Mouse (Mus musculus) urinary bladder, postnatal 10 days (tissue): ENCODE measurements around the gene Asb10.

Experiments
- DNase-seq: peaks from one replicate; pipeline ENCODE4 v3.0.0; 2022; ENCODE audit warnings: low spot score

The Asb10 gene

DNA sequence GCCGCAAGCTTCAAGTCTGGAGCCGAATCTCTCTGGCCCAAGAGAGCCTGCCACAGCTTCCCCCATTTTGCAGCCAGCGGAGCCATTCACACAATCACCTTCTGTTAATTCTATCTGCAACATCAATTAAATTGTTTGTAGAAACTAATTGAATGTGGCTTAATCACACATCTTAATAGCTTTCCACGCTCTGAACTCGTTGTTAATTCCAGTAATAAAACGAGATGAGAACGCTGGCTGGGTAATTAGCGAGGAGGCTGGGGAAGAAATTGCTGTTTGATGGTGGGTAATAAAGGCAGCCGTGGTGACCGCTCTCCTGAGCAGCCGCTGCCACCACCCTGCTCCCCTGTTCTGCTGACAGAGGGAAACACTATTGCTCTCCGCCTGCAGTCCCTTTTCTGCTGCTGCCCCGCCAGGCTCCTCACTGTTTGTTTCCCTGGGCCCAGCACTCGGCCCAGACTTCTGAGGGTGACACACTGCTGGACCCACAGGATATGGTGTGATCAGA, 50.3 kb downstream of the Asb10 start:
- no peak for DNase-seq

DNA sequence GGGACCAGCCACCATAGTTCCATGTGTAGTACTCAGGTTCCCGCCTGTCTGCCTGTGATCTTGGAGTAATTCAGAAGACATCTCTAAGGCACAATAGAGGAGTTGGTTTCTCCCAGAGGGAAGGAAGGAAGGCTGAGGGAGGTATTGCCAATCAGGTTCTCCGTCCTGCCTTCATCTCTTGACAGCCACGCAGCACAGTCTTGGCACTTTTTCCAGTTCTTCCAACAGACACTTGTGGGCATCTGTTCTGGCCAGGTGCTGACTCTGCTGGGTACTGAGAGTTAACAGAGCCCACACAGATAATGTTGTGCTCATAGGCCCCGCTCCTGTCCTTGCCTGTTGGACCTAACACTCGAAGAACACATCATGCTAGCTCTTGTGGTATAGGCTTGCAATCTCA, 54.0 kb downstream of the Asb10 start:
- DNase-seq: no peak

DNA sequence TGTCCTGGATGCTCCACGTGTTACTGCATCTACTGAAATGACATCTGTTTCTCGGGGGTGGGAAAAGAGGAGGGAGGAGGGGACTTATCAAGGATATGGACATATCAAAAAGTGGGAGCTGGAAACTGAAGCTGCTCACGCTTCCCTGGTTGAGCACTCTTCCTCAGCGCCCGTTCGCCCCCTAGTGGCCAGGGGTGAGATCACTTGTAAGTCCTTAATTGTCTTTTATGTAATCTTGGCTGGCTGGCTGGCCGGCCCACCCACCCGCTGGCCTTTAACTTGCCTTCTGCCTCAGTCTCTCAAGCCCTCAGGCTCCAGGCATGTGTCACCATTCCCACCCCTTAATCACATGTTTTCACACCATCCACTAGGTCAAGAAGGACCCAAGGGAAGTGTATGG, 54.7 kb downstream of the Asb10 start:
- peak; percentile 63 for DNase-seq

DNA sequence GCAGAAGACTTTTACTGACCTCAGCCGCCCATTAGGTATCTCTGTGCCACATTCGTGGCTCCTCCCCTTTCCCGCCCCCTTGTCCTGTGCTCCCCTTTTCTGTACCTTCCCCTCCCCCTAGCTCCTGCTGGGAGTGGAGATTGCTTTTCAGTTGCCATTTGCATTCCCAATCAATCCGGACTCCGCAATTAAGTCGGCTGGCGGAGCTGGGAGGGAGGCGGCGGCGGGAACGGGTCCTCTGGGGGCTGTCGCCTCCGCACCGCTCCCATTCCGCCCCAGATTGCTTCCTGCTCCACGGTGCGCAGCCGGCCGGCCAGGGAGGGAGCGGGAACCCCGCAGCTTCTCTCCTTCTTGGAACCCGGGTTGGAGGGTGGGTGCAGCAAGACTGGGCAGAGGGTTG, 55.8 kb downstream of the Asb10 start:
- DNase-seq: no peak

DNA sequence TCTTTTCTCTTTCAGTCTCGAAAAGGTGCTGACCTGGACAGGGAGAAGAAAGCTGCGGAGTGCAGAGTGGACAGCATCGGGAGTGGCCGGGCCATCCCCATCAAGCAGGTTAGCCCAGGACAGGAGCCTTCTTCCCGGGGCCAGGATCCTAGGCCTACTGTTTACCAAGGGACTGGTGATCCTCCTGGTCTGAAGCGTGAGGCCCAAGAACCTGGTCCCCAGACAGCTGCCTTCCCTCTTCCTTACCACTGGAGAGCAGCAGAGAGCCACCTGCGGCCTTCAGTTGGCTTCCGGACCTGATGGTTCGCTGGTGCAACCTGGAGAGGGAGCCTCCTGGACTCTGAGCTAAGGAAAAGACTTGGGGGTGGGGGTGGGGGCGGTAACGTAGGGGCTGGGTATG, 57.5 kb downstream of the Asb10 start:
- DNase-seq: no peak
